Mouse (Mus musculus): ENCODE measurements around the gene Gm9639. TPM values are rescaled to one million over a fixed set of nuclear protein-coding genes. Genes with fewer than 3 reads are reported as not detected.

The Gm9639 gene
- polyA plus RNA-seq, 1 experiment from 2014 or later: not detected

Other genes starting within 250 kb of the Gm9639 start
- gene Pttg1ip, start 213.4 kb downstream of the Gm9639 start, polyA plus RNA-seq (2016; fragmentation: Nextera tagmentation; extraction: Ambion mirVana): 66.6 and 67.2 TPM in 2 replicates
- gene Sumo3, start 189.0 kb downstream of the Gm9639 start, polyA plus RNA-seq (2016; fragmentation: Nextera tagmentation; extraction: Ambion mirVana): 336 and 389 TPM in 2 replicates
- gene Gm49325, start 188.9 kb downstream of the Gm9639 start, polyA plus RNA-seq (2016; fragmentation: Nextera tagmentation; extraction: Ambion mirVana): 4.4 TPM in 1 of 2 replicates, not detected in the other
- gene Ube2g2, start 172.8 kb downstream of the Gm9639 start, polyA plus RNA-seq (2016; fragmentation: Nextera tagmentation; extraction: Ambion mirVana): 100 and 103 TPM in 2 replicates
- gene Tspear, start 108.5 kb downstream of the Gm9639 start, polyA plus RNA-seq (2016; fragmentation: Nextera tagmentation; extraction: Ambion mirVana): 0.93 and 1.0 TPM in 2 replicates
- gene Gm19402, start 104.3 kb downstream of the Gm9639 start, polyA plus RNA-seq (2016; fragmentation: Nextera tagmentation; extraction: Ambion mirVana): not detected in 2 replicates
- not detected in 2 replicates for gene Gm9508, start 97.8 kb downstream of the Gm9639 start, polyA plus RNA-seq (2016; fragmentation: Nextera tagmentation; extraction: Ambion mirVana)
- gene Gm10272, start 88.5 kb downstream of the Gm9639 start, polyA plus RNA-seq (2016; fragmentation: Nextera tagmentation; extraction: Ambion mirVana): not detected in 2 replicates
- gene Gm10024, start 83.6 kb downstream of the Gm9639 start, polyA plus RNA-seq (2016; fragmentation: Nextera tagmentation; extraction: Ambion mirVana): not detected in 2 replicates
- gene Gm10142, start 79.3 kb downstream of the Gm9639 start, polyA plus RNA-seq (2016; fragmentation: Nextera tagmentation; extraction: Ambion mirVana): not detected in 2 replicates
- gene Krtap12-1, start 74.5 kb downstream of the Gm9639 start, polyA plus RNA-seq (2016; fragmentation: Nextera tagmentation; extraction: Ambion mirVana): not detected in 2 replicates
- gene Gm10100, start 68.6 kb downstream of the Gm9639 start, polyA plus RNA-seq (2016; fragmentation: Nextera tagmentation; extraction: Ambion mirVana): not detected in 2 replicates
- not detected in 2 replicates for gene Gm18596, start 52.4 kb downstream of the Gm9639 start, polyA plus RNA-seq (2016; fragmentation: Nextera tagmentation; extraction: Ambion mirVana)
- gene Gm9736, start 43.7 kb downstream of the Gm9639 start, polyA plus RNA-seq (2016; fragmentation: Nextera tagmentation; extraction: Ambion mirVana): not detected in 2 replicates
- gene Gm3233, start 35.4 kb downstream of the Gm9639 start, polyA plus RNA-seq (2016; fragmentation: Nextera tagmentation; extraction: Ambion mirVana): not detected in 2 replicates
- not detected in 2 replicates for gene Gm3238, start 23.8 kb downstream of the Gm9639 start, polyA plus RNA-seq (2016; fragmentation: Nextera tagmentation; extraction: Ambion mirVana)
- gene Gm7138, start 18.1 kb downstream of the Gm9639 start, polyA plus RNA-seq (2016; fragmentation: Nextera tagmentation; extraction: Ambion mirVana): not detected in 2 replicates
- gene Gm3250, start 12.5 kb downstream of the Gm9639 start, polyA plus RNA-seq (2016; fragmentation: Nextera tagmentation; extraction: Ambion mirVana): not detected in 2 replicates
- not detected in 2 replicates for gene Gm7137, start 6.9 kb downstream of the Gm9639 start, polyA plus RNA-seq (2016; fragmentation: Nextera tagmentation; extraction: Ambion mirVana)
- gene Gm19668, start 4.1 kb upstream of the Gm9639 start, polyA plus RNA-seq (2016; fragmentation: Nextera tagmentation; extraction: Ambion mirVana): not detected in 2 replicates
- gene Gm9507, start 16.8 kb upstream of the Gm9639 start, polyA plus RNA-seq (2016; fragmentation: Nextera tagmentation; extraction: Ambion mirVana): not detected in 2 replicates
- gene Gm2696, start 19.6 kb upstream of the Gm9639 start, polyA plus RNA-seq (2016; fragmentation: Nextera tagmentation; extraction: Ambion mirVana): not detected in 2 replicates
- gene Krtap10-4, start 32.0 kb upstream of the Gm9639 start, polyA plus RNA-seq (2016; fragmentation: Nextera tagmentation; extraction: Ambion mirVana): not detected in 2 replicates
- gene Krtap10-10, start 40.9 kb upstream of the Gm9639 start, polyA plus RNA-seq (2016; fragmentation: Nextera tagmentation; extraction: Ambion mirVana): not detected in 2 replicates
- gene Gm36176, start 51.7 kb upstream of the Gm9639 start, polyA plus RNA-seq (2016; fragmentation: Nextera tagmentation; extraction: Ambion mirVana): not detected in 2 replicates
- gene Gm10318, start 57.8 kb upstream of the Gm9639 start, polyA plus RNA-seq (2016; fragmentation: Nextera tagmentation; extraction: Ambion mirVana): not detected in 2 replicates
- gene Gm3285, start 66.9 kb upstream of the Gm9639 start, polyA plus RNA-seq (2016; fragmentation: Nextera tagmentation; extraction: Ambion mirVana): not detected in 2 replicates
- gene Lrrc3, start 107.5 kb upstream of the Gm9639 start, polyA plus RNA-seq (2016; fragmentation: Nextera tagmentation; extraction: Ambion mirVana): 2.6 and 4.1 TPM in 2 replicates
- gene Trpm2, start 175.5 kb upstream of the Gm9639 start, polyA plus RNA-seq (2016; fragmentation: Nextera tagmentation; extraction: Ambion mirVana): 0.88 and 1.2 TPM in 2 replicates
- gene 1810043G02Rik, start 183.4 kb upstream of the Gm9639 start, polyA plus RNA-seq (2016; fragmentation: Nextera tagmentation; extraction: Ambion mirVana): 40.7 and 42.9 TPM in 2 replicates
- 187 and 243 TPM in 2 replicates for gene Pfkl, start 215.0 kb upstream of the Gm9639 start, polyA plus RNA-seq (2016; fragmentation: Nextera tagmentation; extraction: Ambion mirVana)
- not detected in 2 replicates for gene Dnmt3l, start 246.9 kb upstream of the Gm9639 start, polyA plus RNA-seq (2016; fragmentation: Nextera tagmentation; extraction: Ambion mirVana)
- gene Aire, start 248.5 kb upstream of the Gm9639 start, polyA plus RNA-seq (2016; fragmentation: Nextera tagmentation; extraction: Ambion mirVana): 0.36 TPM in 1 of 2 replicates, not detected in the other